Comparison of ENCODE assay signal across 7 mouse cellular contexts in genomic region chrX:134539795-134540194, GRCm38 (mm10). TPM values are rescaled to one million over a fixed set of nuclear protein-coding genes. Genes with fewer than 3 reads are reported as not detected.
A peak's percentile ranks its signal among the peaks of the same experiment; 100 is the strongest.
DNase-seq lines count a peak whose midpoint lies in the region; ATAC-seq and TF ChIP-seq lines count a peak whose summit lies in the region.
"Not testable (repeated sequence)": the region's sequence is repeated elsewhere in the genome, so short reads cannot be mapped to it uniquely, and the experiment has no call there.

No protein-coding gene starts in this region.

- TF ChIP-seq EP300 in CH12.LX (IDR thresholded peaks at IDR 0.05; ENCODE audit: low read length) = not testable (repeated sequence)

- intact Hi-C loops in gastrocnemius, adult 2 months (cut with DNase I) = loop anchor here (5.0 kb wide), 1 partner anchor 48 kb away; the partner anchor contains the start of gene Rpl36a

- peaks cover 9 to 36% of the 10 kb centered on the region in 2 experiments for H3K36me3 ChIP-seq in CH12.LX (replicated peaks in 1 of 2; ENCODE audit: control insufficient read depth in 1 of 2, insufficient read depth in 1 of 2, low read length in 1 of 2)

- H3K9me3 ChIP-seq in CH12.LX (replicated peaks; ENCODE audit: low read length) = not testable (repeated sequence)

- peak; percentile 60 for ATAC-seq in inflammation-experienced regulatory T-cells, adult 6 months
- ATAC-seq in megakaryocyte, adult 5-6 weeks (ENCODE audit: poor library complexity, severe bottlenecking) = peak; percentile 45; the same call in 1 of the 2 replicates

- not testable (repeated sequence) for TF ChIP-seq POLR2A in CH12.LX (IDR thresholded peaks at IDR 0.05; ENCODE audit: low read depth, low read length)

- TF ChIP-seq RAD21 in CH12.LX (IDR thresholded peaks at IDR 0.05; ENCODE audit: low read depth, low read length) = not testable (repeated sequence)

- in situ Hi-C loops in CH12.LX (cut with MboI; ENCODE audit: low pct_ligation_motif_present, low pct_unique_long_range_greater_than_20kb, low sequenced_read_pairs) = not testable (repeated sequence)

- H3K4me2 ChIP-seq in CH12.LX (ENCODE audit: insufficient read depth, low read depth, poor library complexity, severe bottlenecking) = peak overlapping the region; percentile 93

- H3K4me1 ChIP-seq in CH12.LX (ENCODE audit: control insufficient read depth in 1 of 2, insufficient read depth in 2 of 2) = not testable (repeated sequence)

- H3K4me3 ChIP-seq in CH12.LX (replicated peaks in 1 of 3; ENCODE audit: low read depth in 2 of 3, low read length in 2 of 3, poor library complexity in 1 of 3) = peak overlapping the region; percentile 56 to 66 (median 64)
- H3K4me3 ChIP-seq in gastrocnemius, adult 2 months = not testable (repeated sequence)

- dilution Hi-C loops in CH12.LX (cut with MboI; ENCODE audit: extremely low pct_ligation_motif_present, extremely low pct_unique_long_range_greater_than_20kb, low sequenced_read_pairs) = not testable (repeated sequence)

- TF ChIP-seq CTCF in CH12.LX (conservative IDR thresholded peaks at IDR 0.05 in 1 of 2, IDR thresholded peaks at IDR 0.05 in 1 of 2; ENCODE audit: low read depth in 2 of 2, low read length in 2 of 2) = peak in 1 of 2 experiments; percentile 76; a peak in 2 of 4 replicates
- peak; percentile 45 for TF ChIP-seq CTCF in gastrocnemius, adult 2 months (IDR thresholded peaks at IDR 0.05)

- peak overlapping the region; percentile 91 for H3K9ac ChIP-seq in CH12.LX (ENCODE audit: insufficient read depth, low read depth)

- DNase-seq in CH12.LX (ENCODE audit: extremely low read depth) (peak; percentile 52), liver (peak; percentile 32)
- DNase-seq in adrenal gland, postnatal 10 days = peak; percentile 2
- not testable (repeated sequence) for DNase-seq in gastrocnemius, adult 2 months
- peak; percentile 12 for DNase-seq in spleen, adult 12 weeks (ENCODE audit: low spot score)

- not testable (repeated sequence) for H3K27ac ChIP-seq in CH12.LX (ENCODE audit: insufficient read depth, low read depth); gastrocnemius, adult 2 months

- H3K79me2 ChIP-seq in CH12.LX (replicated peaks; ENCODE audit: control insufficient read depth, extremely low read depth, insufficient read depth, poor library complexity, severe bottlenecking) = peaks cover 27% of the 10 kb centered on the region

- H3K27me3 ChIP-seq in CH12.LX (replicated peaks) = not testable (repeated sequence)

TF ChIP-seq in CH12.LX, 34 proteins besides CTCF, POLR2A, EP300 and RAD21:
- TF ChIP-seq MXI1 (IDR thresholded peaks at IDR 0.05; ENCODE audit: low read depth, low read length) = 0 out of 2 replicates have a peak, but pooled peaks have one; percentile 32
- 0 out of 2 replicates have a peak, but pooled peaks have one; percentile 21 for TF ChIP-seq MAX (IDR thresholded peaks at IDR 0.05; ENCODE audit: low read length)
- TF ChIP-seq MYC (IDR thresholded peaks at IDR 0.05; ENCODE audit: low read depth, low read length) = 0 out of 2 replicates have a peak, but pooled peaks have one; percentile 34

RNA-seq across cellular contexts. Expression of gene Timm8a1, which starts 1.9 kb away (rescaled TPM):
- 48.2 and 74.8 TPM in 2 replicates for total RNA-seq in CH12.LX (2012; rRNA removed)
- 216 and 251 TPM in 2 replicates for total RNA-seq in CH12.LX (2014; rRNA removed)
- 145 and 152 TPM in 2 replicates for polyA plus RNA-seq in CH12.LX (2012; ENCODE audit: insufficient read length, low read depth)
- total RNA-seq in adrenal gland, postnatal 10 days (2021) = 10 to 100 TPM; 52.9 to 58.0 TPM
- total RNA-seq in gastrocnemius, adult 2 months (2021) = 10 to 100 TPM in 1 of 2 experiments, 1 to 10 TPM in 1; 8.8 to 17.0 TPM
- 10 to 100 TPM; 26.3 to 31.8 (median 30.4) TPM for polyA plus RNA-seq in inflammation-experienced regulatory T-cells, adult 6 months (2017; shearing (Covaris generic))
- 37.9 and 39.1 TPM in 2 replicates for total RNA-seq in megakaryocyte, adult 5-6 weeks (2015)
- total RNA-seq in megakaryocyte, adult 5-6 weeks (2017) = 43.6 and 45.0 TPM in 2 replicates

RNA-seq across cellular contexts. Expression of gene Btk, which starts 43.6 kb away (rescaled TPM):
- total RNA-seq in CH12.LX (2012; rRNA removed) = 16.2 and 23.2 TPM in 2 replicates
- 32.9 and 38.1 TPM in 2 replicates for total RNA-seq in CH12.LX (2014; rRNA removed)
- 53.4 and 69.0 TPM in 2 replicates for polyA plus RNA-seq in CH12.LX (2012; ENCODE audit: insufficient read length, low read depth)
- total RNA-seq in adrenal gland, postnatal 10 days (2021) = 1 to 10 TPM; 2.5 to 3.3 TPM
- under 1 TPM; 0.22 to 0.23 TPM for total RNA-seq in gastrocnemius, adult 2 months (2021)
- 1 to 10 TPM in 2 of 3 experiments, under 1 TPM in 1; 0.54 to 1.2 (median 1.1) TPM for polyA plus RNA-seq in inflammation-experienced regulatory T-cells, adult 6 months (2017; shearing (Covaris generic))
- total RNA-seq in megakaryocyte, adult 5-6 weeks (2015) = 54.9 and 56.9 TPM in 2 replicates
- 57.7 and 63.3 TPM in 2 replicates for total RNA-seq in megakaryocyte, adult 5-6 weeks (2017)

RNA-seq across cellular contexts. Expression of gene Rpl36a, which starts 45.7 kb away (rescaled TPM):
- total RNA-seq in CH12.LX (2012; rRNA removed) = 2,800 and 2,905 TPM in 2 replicates
- total RNA-seq in CH12.LX (2014; rRNA removed) = 2,352 and 2,700 TPM in 2 replicates
- polyA plus RNA-seq in CH12.LX (2012; ENCODE audit: insufficient read length, low read depth) = 869 and 1,197 TPM in 2 replicates
- total RNA-seq in adrenal gland, postnatal 10 days (2021) = 100 to 1,000 TPM; 336 to 341 TPM
- 100 to 1,000 TPM in 1 of 2 experiments, 10 to 100 TPM in 1; 93.2 to 124 TPM for total RNA-seq in gastrocnemius, adult 2 months (2021)
- 100 to 1,000 TPM; 370 to 723 (median 685) TPM for polyA plus RNA-seq in inflammation-experienced regulatory T-cells, adult 6 months (2017; shearing (Covaris generic))
- 854 and 930 TPM in 2 replicates for total RNA-seq in megakaryocyte, adult 5-6 weeks (2015)
- total RNA-seq in megakaryocyte, adult 5-6 weeks (2017) = 3,467 and 4,087 TPM in 2 replicates
